Mouse (Mus musculus): ENCODE results near the gene Bach2. TPM values are rescaled to one million over a fixed set of nuclear protein-coding genes. Genes with fewer than 3 reads are reported as not detected.

The Bach2 gene
- total RNA-seq, 2 experiments from 2014 or later = 1.9 to 2.8 TPM

- no peak for DNase-seq (ENCODE audit: low spot score in 2 of 2)
Observed at GRCm38 (mm10) chr4:32326279-32326678, 87.7 kb downstream of the Bach2 start.

GRCm38 (mm10) chr4:32326860-32327259 is 88.3 kb downstream of the Bach2 start:
- DNase-seq (ENCODE audit: low spot score in 2 of 2) = no peak

- DNase-seq (ENCODE audit: low spot score in 2 of 2) = no peak
Observed at GRCm38 (mm10) chr4:32327626-32328025, 89.0 kb downstream of the Bach2 start.

- no peak for DNase-seq (ENCODE audit: low spot score in 2 of 2)
Observed at GRCm38 (mm10) chr4:32328561-32328960, 90.0 kb downstream of the Bach2 start.

DNA sequence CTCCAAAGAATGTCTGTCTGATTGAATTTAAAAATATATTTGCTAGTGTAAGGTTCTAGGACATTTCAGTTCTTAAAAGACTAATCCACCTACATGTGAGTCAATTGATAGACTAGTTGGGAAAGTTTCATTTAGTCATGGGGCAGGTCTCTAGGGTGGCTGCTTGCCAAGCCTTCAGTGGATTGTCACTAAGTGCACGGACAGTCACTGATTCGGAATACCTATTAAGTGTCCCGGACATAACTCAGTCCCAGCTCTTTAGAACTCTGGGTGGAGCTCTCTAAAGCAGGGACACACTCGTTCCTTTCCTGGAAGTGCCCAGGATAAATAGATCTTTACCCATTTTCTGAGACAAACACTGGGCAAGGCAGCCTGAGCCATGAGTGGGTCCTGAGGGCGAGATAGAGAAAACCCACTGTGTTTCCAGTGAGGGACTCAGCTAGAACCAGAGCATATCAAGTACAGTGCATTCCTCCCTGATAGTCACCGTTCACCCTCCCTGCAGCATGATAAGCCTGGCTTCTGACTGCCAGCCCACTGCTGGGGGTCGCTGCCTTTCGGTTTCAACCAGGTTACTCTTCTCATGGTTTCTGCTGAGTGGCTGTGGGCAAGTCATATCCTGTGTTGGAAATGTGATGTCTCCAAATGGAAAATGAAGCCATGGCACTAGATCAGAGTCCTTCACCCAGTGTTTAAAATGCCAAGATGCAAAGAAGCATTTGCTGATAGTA is 92.1 kb downstream of the Bach2 start:
- DNase-seq (ENCODE audit: low spot score in 2 of 2) = no peak

DNA sequence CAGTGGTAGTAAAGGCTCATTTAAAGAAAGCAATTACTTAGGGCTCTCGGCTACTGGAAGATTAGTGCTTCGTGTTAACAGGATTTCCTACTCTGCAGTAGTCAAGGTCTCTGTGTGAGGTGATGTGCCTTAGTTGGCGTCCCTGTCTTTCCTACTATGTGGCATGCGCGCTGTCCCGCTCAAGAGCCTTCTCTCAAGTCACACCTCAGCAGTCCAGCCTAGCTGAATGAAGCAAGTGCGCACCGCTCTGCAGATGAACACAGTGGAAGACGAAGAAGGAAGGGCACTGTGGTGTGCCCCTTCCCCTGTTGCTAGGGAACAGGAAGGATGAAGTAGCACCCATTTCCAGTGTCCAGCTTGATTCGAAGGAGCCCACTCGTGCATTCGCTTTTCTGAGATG is 93.4 kb downstream of the Bach2 start:
- no peak for DNase-seq (ENCODE audit: low spot score in 2 of 2)

DNA sequence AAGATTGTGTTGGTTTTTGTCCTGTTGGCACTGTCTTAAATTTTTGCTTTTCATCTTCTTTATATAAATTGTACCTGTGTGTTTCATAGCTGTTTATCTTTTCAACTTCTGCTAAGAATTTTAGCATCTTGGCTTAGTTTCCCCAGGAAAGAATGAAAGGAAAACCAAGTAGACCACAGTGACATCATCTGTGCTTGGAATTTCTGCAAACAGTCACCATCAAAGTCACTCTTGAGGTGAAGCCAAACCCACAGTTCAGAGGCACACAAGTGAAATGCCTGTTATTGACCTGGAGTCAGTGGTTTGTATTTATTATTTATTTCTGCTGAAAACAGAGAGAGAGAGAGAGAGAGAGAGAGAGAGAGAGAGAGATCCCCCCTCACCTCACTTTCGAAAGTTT is 95.5 kb downstream of the Bach2 start:
- no peak for DNase-seq (ENCODE audit: low spot score in 2 of 2)

- no peak for DNase-seq (ENCODE audit: low spot score in 2 of 2)
Observed at GRCm38 (mm10) chr4:32334765-32335164, 96.2 kb downstream of the Bach2 start.

GRCm38 (mm10) chr4:32335659-32336058 is 97.1 kb downstream of the Bach2 start:
- no peak for DNase-seq (ENCODE audit: low spot score in 2 of 2)

- no peak for DNase-seq (ENCODE audit: low spot score in 2 of 2)
Observed at GRCm38 (mm10) chr4:32336642-32337041, 98.0 kb downstream of the Bach2 start.

DNA sequence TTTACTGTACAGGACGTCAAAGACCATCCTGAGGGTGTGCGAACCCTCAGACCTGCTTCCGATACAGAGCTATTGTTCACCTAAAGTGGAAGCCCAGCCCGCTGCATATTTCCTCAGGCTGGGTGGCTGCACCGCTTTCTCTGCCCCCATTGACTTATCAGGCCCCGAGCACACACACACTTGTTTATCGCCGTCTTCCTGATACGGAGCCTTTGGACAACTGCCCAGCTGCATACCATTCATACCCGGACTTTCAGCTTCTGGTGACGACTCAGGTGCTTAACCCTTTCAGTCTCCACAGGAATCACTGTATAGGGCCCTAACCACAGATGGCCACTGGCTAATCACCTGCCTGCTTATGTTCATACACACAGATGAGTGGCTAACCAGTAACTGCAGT is 99.0 kb downstream of the Bach2 start:
- no peak for DNase-seq (ENCODE audit: low spot score in 2 of 2)

- DNase-seq (ENCODE audit: low spot score in 2 of 2) = no peak
Observed at GRCm38 (mm10) chr4:32338451-32338850, 99.8 kb downstream of the Bach2 start.

DNA sequence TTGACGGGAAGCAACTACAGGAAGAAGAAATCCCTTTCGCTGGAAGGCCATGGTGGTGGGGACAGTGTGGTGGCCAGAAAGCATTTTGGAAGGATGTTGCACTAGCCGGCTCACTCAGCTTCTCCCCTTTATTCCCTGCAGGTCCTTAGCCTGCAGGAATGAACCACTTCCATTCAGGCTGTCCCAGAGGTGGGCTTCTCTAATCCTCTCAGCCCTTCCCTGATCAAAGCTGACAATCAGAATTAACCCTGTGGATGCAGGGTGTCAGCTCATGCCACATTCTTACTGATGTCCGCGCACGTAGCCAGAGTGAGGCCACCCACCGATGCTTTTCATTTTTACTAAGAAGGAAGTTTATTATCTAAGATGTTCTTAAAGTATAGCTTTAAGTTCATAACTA is 102.2 kb downstream of the Bach2 start:
- no peak for DNase-seq (ENCODE audit: low spot score in 2 of 2)

- DNase-seq (ENCODE audit: low spot score in 2 of 2) = no peak
Observed at GRCm38 (mm10) chr4:32342269-32342668, 103.7 kb downstream of the Bach2 start.

DNA sequence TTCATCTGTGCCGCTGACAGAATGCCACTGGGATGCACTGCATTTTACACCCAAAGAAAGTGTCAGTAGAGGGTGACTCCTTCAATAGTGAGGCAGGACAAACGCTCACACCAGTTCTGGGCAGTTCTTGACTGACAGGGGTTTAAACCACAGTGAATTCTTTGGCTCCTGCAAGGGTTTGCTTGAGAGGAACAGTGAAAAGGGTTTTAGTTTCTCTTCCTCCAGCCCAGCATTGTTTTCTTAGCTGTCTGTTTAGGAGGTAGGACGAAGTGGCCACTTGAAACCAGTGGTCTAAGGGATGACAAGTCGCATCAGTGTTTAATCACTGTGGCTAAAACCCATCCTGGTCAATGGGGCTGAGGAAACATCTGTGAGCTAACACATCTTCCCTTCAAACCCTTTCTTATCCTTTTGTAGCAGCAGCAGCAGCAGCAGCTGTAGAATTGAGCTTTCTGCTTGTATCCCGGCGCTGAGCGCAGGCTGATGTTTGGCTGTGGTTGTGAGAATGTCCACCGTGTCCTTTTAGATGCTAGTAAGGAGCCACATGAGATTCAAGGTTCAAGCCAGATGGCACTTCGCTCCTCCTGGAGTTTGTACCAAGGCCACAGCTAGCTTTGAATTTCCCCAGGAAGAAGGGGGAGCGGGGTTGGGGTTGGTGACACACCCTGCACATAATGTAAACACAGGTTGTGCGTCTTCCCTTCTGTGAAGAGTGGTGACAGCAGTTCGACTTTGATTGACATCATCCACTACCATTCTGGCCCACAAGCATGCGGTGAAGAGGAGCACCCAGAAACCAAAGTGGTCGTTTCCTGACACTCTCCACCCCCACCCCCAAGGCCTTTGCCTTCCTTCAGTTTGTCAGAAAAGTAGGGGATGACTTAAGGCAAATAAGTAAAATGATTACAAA is 104.9 kb downstream of the Bach2 start:
- no peak for DNase-seq (ENCODE audit: low spot score in 2 of 2)

- DNase-seq (ENCODE audit: low spot score in 2 of 2) = no peak
Observed at GRCm38 (mm10) chr4:32344276-32344675, 105.7 kb downstream of the Bach2 start.

DNA sequence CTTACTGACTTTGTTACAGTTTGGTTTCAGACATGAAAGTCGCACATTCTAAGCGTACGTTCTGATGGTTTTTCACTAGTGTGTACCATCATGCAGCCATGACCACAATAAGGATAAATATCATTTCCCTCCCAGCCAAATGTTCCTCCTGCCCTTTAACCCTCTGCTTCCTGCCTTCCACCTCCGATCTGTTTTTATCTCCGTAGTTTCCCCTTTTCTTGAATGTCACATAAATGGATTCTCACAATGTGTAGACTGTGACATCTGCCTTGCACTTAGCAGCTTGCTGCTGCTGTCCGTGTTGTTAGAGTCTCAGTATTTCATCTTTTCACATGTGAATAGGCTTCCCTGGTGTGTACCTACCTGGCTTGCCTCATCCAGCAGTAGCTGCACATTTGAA is 108.6 kb downstream of the Bach2 start:
- no peak for DNase-seq (ENCODE audit: low spot score in 2 of 2)

DNA sequence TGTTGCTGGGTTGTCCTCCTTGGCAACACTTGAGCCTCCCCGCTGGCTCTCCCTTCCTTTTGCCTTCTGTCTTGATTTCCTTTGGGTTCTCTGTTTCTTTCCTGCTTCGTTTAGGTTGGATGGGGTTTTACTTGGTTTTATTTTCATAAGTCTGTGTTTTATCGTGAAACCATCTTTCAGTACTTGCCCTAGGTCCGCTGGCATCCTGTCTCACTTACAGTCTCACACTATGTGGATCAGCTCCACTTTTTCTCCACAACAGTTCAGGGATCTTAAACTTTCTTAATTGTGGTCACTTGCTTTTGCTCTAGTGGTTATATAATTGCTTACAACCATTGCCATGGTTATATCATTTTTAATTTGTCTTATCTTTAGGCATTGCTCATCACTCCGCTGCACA is 109.1 kb downstream of the Bach2 start:
- DNase-seq (ENCODE audit: low spot score in 2 of 2) = no peak

DNA sequence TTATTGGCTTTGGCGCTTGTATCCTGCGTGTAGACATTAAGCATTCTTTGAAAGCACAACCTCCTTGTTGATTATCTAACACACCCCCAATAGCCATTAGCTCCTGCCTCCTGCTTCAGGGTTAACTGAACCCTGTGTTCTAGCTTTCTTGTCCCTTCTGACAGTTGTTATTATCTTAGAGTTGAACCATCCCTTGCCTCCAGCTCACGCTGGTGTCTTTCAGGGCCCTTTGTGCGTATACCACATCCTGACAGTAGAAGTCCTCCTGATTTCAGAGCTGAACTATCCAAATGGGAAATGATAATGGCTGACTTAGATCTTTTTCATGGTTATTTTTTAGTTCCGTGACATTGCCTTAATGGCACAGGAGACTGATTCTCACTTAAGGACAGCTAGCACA is 110.8 kb downstream of the Bach2 start:
- no peak for DNase-seq (ENCODE audit: low spot score in 2 of 2)

DNA sequence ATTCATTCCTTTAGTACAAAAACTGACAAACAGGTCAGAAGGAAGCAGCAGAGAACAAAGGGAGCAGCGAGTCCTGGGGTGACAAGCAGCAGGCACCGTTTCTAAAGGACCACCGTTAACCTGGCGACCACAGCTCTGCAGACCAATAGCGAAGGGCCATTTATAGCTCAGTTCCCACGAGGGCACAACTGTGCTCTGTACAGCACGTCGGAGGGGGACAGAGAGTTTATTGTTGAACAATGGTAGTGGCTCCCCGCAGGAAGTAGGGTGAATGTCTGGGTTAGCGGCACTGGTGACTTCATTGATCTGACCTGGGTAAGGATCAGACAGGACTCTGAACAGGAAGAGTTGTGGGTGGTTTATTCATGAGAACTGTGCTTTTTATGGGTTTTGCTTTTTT is 112.6 kb downstream of the Bach2 start:
- no peak for DNase-seq (ENCODE audit: low spot score in 2 of 2)

- no peak for DNase-seq (ENCODE audit: low spot score in 2 of 2)
Observed at GRCm38 (mm10) chr4:32351661-32352246, 113.2 kb downstream of the Bach2 start.

GRCm38 (mm10) chr4:32352442-32352841 is 113.8 kb downstream of the Bach2 start:
- no peak for DNase-seq (ENCODE audit: low spot score in 2 of 2)
